Mouse (Mus musculus) erythroblast, adult 5-6 weeks (primary cell): ENCODE measurements around the gene Pip5k1b. TPM values are rescaled to one million over a fixed set of nuclear protein-coding genes. Genes with fewer than 3 reads are reported as not detected.

Source experiments
- ATAC-seq: replicated peaks from 2 replicates; pipeline ENCODE4 v1.8.0; 2016; ENCODE audit warnings: moderate number of reproducible peaks, mild to moderate bottlenecking, moderate TSS enrichment, inconsistent platforms; ENCODE audit not compliant: poor library complexity, low FRiP score, severe bottlenecking
- total RNA-seq, 2 experiments: library from RNA; stranded (forward) in 1 of 2; stranded (reverse) in 1 of 2; fragments of 150-400 nt in 1 of 2; fragments of 200-764, 138-1000 nt in 1 of 2; gene quantifications; 2 replicates each; pipeline versions ENCODE4 v1.2.3 to v1.2.4; 2015 to 2017; ENCODE audit warnings: low replicate concordance in 2 of 2

The Pip5k1b gene
- total RNA-seq, 2 experiments from 2014 or later = 35.4 to 43.5 TPM

DNA sequence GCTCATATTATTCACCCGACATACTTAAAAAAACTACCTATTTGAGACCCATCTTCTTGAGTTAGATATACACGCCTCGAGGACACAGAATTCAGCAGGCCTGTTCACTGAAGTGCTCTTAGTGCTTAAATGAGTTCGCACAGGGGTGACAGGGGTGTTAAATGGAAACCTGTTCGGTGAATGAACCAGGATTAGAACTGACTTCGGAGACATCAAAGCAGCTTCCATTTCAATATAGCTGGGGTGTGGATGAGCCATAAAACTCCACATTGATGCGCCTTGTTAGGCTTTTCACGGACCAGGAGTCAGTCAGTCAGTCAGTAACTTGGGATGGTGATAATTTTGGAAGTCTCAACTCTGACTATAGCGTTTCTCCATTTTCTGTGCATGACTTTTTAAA, 34.5 kb downstream of the Pip5k1b start:
- ATAC-seq = no peak

DNA sequence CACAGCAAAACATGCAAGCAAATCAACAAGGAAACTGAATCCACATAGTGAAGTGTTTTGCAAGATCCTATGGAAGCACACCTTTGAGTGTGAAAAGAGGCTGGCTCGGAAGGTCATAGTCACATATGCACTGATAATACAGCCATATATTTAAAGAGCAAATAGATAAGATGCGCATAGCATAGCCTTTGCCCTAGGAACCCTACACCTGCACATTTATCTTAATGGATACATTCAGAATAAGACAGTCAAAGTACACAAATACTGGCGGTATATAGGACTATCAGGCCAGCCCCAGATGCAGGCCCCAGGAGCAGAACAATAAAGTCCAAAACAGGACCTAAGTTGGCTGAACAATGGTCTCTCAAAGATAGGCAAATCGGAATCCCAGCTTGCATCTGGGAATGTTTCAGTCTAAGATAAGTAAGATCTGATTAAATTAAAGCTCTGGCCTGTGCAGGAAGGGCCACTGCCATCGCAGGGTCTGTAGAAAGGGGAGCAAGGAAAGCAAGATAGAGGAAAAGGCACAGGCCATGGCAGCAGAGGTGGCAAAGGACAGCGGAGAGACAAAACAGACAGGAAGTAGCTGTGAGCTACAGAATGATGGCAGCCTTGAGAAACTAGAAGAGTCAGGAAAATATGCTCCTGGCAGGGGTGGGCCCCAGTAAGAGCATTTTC, 35.8 kb downstream of the Pip5k1b start:
- no peak for ATAC-seq

DNA sequence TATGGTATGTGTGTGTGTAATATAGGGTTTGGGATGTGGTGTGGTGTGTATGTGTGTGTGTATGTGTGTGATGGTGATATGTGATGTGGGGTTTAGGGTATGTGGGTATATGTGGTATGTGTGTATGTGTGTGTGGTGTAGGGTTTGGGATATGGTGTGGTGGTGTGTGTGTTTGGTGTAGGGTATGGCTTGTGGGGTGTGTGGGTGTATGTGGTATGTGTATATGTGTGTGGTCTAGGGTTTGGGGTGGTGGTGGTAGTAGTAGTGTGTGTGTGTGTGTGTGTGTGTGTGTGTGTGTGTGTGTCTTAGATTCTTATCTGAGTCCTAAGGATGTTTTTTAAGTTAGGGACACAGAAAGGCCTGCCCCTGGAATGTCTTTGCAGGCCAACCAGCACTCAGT, 37.3 kb downstream of the Pip5k1b start:
- ATAC-seq = no peak

DNA sequence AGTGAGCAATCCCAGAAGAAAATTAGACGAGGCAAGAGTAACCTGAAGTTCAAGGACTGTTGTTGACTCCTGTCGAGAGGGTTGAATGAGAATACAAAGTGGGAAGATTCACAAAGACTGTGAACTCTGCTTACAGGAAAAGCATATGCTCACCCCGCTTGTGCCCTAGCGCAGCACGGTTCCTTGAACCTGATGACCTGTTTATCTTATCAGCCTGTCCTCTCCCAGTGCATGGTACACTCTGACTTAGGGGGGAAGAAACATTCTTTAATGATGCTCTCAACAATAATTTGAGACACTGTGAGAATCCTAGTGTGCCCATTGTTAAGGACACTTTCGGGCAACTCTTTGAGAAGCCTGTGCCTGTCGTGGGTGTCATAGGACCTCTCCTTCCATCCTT, 38.6 kb downstream of the Pip5k1b start:
- no peak for ATAC-seq

DNA sequence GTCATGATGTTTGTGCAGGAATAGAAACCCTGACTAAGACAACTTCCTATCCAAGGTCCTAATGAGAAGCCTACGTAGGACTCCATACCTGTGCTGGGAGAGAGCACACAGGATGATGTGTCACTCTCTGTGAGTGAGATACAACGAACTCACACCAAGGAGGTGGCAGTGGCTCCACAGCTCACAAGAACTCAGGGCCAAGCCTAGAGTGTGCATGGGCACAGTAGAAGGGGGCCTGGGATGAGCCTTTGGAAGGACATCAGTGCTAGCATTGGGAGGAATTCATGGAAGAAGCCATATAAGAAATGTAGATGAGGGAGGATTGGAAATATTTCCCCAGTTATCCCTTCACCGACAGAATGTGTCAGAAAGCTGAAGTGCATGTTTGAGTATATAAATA, 39.7 kb downstream of the Pip5k1b start:
- ATAC-seq = no peak

DNA sequence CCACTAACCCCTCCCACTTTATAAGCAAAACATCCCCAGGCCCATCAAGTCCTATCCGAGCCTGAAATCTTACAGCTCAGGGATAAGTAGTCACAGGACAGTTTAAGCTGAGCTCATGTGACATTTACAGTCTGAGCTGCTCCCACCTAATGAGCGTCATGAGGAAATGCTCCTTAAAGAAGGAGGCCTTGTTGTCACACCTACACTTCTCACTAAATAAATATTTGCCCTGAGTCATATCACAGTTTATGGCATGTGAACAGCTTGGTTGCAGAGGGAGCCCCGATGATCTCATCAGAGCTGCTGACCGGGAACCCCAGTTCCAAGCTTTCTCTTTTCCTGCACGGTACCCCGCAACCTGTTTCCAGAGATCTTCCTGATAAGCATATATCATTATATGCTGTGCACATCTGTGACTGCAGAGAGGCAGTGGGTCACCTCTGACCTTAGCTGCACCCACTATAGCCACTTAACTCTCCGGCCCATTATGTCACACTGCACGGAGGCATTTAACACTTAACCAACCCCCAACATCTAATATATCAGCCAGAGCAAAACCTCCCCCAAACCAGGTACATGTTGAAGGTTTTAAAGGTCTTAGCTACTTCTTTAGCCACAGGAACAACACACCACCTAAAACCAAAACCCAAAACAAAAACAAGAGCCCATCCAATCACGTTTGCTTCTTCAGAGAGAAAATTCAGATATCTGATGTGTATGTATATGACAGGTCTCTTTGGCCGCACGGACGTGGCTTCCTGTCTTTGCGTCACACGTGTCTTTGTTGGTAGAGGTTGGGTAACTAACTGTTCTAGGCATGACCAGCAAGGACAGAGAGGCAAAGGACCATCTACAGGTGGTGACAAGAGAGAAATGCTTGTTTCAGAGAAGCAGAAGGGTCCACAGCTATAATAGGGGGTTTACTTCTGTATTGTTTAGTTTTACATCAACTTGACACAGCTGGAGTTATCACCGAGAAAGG, 40.7 kb downstream of the Pip5k1b start:
- no peak for ATAC-seq

DNA sequence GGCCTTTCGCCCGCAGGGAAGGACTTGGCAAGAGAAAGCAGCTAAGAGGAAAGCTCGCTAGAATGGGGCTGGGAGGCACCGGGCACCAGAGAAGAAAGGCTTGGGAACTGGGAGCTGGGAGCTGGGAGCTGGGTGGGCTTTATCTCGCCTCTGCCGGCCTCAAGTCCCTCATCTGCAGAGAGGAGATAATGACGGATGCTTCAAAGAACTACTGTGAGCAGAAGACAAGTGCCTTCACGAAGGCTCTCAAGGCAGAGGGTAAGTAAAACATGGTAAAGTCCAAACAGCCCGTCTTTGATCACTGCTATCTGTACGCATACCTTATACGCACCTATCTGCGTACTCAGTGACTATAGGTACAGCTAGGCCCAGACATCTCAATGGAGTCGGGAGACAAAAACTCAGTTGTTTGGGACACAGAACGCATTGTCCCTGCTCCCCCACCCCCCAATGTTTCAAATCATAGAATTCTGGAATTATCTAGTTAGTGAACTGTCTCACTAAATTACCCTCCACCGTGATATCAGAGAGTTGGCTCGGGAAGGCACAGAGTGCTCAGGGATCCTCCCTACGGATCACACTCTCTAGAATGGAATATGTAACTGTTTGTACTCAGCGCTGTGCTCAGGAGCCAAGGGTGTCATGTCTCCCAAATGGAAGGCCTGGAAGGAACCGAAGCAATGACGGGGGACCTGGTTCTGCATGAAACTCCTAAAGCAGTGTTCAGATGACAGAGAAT, 42.4 kb downstream of the Pip5k1b start:
- ATAC-seq = peak; percentile 87

DNA sequence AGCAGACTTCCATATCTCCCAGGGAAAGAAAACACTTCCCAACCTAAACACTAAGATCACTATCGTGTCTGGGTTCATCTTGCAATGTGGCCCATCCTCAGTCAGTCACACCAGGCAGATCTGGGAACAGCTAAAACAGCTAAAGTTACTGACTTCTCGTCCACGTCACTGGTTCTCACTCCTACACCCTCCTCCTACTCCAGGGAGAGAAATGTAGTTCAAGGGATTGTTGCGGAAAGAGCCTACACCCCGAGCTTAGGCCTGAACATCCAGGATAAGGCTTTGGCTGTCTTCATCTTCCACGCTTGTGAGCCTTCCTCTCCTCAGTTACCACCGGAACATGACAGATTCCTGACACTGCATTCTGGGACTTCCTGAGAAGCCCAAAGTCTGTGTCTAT, 43.7 kb downstream of the Pip5k1b start:
- ATAC-seq = no peak

DNA sequence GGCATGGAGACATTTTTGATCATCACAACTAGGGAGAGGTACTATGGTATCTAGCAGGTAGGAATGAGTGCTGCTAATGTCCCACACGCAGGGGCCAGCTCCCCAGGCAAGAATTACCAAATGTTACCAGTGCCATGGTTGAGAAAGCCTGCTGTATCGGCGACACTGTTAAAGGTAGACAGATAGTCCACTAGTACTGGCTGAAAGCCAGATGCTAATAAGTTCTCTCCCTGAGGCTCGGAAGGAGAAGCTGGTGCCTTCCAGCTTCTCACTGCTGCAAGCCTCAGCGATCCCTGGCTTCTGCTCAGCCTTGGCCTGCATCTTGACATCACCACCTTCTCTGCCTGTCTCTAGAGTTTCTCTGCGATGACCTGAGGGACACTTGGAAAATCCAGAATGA, 46.3 kb downstream of the Pip5k1b start:
- peak; percentile 19; the same call in 1 of the 2 replicates for ATAC-seq

DNA sequence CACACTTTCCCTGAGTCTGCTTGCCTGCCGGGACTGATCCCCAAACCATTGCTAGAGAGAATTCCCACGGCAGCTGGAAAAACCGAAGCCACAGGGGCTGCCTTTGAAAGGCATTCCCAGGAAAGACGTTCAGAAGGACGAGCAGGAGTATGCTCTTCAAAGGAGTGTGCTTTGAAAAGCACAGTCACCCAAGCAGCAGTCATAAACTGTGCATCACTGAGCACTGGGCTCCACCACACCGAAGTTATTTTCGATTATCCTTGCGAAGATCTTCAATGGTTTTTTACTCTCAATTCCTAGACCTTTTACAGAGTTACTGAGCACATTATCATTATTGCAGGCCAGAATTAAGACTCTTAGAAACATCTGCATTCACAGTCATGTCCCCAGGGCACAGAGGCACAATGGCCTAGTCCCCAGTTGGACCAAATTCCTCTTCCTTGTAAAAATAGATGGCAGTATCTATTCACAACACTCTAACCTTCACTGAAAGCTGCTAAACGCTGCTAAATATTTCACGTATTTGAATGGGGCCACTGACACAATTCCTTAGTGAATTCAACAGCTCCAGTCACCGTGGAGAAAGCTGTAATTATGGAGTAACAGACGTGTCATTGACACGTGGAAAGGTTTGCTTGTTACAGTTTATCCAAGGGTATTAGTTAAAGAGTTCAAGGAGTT, 47.4 kb downstream of the Pip5k1b start:
- no peak for ATAC-seq

DNA sequence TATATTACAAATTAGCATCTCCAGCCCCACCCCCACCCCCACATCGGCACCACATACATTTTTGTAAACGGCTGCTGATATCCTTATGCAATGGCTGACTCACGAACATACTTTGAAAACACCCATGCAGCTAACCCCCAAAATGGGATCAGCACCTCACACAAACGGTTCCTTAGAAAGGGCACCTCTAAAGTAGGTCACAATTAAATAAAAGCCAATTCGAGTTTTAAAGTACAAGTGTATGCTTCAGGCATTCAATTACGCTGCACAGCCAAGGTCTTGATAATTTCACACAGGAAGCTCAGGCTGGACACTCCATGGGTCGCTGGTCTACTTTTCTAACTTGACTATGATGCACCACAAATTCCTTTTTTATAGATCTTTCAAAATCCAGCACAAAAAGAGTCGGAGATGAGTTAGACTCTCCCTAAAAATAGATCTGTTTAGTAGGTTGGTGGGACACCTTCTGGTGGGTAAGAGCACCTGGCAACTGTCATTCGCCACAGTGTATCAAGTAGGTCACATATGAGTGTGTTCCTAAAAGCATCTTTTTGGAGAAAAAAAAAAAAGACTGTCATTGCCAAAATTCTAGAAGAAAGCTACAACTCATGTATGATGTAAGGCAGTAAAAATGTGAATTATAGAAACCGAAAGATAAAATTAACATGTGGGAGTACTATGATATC, 52.8 kb downstream of the Pip5k1b start:
- no peak for ATAC-seq

DNA sequence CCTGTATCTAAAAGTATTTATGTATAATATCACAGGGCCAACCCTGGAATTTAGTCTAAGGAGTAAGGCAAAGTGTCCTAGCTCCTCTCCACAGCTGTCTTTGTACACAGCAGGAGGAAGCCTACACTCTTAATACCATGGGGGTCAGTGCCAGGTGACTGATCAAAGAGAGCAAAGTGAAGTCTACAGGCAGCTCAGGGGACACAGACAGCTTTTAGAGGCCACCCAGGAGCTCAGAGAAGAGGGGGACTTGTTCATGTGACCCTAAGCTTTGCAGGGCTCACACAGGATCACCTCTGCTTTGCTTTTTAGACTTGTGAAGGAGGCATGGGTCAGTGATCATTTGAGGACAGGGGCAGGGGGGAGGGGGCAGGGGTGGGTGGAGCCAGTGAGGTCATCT, 54.1 kb downstream of the Pip5k1b start:
- no peak for ATAC-seq

DNA sequence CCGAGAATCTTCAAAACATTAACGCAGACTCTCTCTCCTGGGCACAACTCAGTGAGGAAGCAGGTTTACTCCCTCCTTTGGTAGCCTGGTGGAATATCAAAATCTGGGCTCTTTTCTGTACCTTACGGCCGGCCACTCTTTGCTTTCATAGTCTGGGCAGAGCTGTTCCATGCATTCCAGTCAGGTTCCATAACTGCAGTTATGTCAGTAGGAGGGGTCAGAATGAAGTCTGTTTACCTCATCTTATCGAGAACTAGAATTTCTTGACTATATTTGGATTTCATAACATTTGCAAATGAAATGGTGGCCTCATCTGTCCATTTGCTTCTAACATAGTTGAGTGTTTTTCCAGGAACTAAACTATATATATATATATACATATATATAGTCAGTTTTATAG, 55.2 kb downstream of the Pip5k1b start:
- no peak for ATAC-seq

DNA sequence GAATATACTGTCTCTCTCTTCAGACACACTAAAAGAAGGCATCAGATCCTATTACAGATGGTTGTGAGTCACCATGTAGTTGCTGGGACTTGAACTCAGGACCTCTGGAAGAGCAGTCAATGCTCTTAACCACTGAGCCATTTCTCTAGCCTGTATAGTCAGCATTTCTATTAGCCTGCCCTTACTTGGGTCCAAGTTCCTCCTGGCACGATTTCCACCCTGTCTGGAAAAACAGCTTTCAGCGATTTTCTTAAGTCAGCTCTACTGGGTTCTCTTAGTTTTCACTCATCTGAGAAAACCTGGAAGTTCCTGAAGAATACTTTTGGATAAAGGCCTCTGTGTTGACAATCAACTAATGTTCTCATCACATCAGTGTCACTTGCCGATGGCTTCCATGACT, 56.4 kb downstream of the Pip5k1b start:
- ATAC-seq = no peak

DNA sequence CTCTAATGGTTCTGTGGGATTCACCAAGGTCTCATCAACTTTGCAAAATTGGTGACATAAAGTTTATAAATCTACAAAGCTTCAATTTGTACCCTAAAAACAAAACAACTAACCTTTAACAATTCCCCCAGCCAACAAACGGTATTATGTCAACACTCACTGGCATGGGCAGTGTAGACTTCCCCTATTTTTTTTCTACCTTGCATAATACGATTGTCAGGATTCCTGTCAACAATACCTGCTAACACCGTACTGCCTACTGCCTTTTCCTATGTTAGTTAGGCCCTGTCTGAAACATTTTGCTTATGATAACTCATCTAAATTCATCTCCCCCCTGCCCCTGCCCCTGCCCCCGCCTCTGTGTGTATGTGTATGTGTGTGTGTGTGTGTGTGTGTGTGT, 61.8 kb downstream of the Pip5k1b start:
- no peak for ATAC-seq

DNA sequence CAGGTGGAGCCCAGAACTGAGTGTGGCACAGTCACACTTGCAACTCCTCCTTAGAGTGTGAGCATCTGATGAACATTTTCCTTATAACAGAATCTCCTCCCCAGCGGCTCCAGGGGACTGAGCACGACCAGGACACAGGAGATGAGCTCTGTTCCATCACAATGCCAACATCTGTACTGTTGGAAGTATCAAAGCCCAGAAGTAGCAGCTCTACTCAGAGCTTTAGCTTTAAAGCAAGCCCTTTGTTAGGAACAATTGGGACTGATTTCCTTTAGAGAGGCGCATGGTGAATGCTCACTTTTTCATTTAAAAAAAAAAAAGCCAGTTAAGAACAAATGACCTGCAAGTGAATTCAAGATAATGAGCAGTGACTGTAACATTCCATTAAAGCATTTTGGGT, 63.8 kb downstream of the Pip5k1b start:
- ATAC-seq = no peak

DNA sequence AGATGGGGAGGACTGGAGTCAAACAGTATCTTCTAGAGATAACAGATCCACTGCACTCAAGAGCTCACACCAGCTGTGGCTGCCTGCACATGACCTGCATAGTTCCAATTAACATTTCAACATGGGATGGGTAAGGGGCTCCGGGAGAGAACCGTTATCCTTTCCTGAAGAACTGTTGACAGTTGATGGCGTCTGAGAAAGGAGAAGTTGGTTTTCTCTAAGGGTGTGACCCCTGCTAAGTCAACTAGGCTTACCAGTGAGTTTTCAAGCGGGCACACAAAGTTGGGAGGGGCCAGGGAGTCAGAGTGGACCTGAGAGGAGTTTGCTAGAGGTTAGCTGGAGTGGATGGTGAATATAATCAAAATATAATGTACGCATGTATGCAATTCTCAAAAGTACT, 65.4 kb downstream of the Pip5k1b start:
- ATAC-seq = no peak

DNA sequence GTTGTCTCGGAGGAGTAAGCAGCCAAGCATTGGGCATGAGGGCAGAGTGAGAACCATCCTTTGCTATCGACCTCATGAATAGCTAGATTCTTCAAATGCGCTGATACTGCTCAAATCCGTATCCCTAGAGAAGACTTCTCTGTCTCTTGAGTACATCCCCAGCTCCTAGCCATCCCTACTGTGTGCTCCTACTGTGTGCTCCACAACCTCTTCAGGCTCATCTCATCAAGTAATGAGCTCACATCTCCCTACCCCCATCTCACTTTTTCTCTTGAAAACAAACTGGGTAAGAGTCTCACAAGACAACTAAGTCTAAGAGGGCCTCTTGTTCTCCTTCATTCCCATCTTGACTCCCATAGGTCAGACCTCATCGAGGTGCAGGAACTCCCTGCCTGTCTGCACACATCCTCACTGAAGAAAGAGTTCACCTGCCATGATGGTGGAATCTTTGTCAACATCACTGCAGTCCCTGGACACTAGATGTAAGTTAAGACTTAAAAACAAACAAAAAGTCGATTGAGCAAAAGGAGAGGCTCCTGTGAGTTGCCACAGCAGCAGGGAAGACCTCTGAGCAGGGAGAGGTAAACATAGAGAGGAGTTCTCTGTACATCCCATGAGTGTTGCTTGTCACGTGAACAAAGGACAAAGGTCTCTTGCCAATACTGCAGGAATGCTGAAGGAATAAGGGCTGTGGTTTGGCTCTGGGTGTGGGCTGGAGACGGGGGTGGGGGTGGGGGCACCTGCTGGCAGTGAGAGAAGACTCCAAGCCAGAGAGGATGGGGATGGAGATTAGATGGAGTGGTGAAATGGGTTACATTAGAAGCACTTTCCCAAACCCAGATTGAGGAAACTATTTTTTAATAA, 69.0 kb downstream of the Pip5k1b start:
- ATAC-seq = no peak
